Mouse (Mus musculus) gastrocnemius, postnatal 10 days (tissue): ENCODE results near the gene Nr5a2. TPM values are rescaled to one million over a fixed set of nuclear protein-coding genes. Genes with fewer than 3 reads are reported as not detected.

Experiments
- DNase-seq: peaks from one replicate; pipeline ENCODE4 v3.0.0; 2021; ENCODE audit warnings: mixed read lengths
- long read RNA-seq, 2 experiments: library from polyadenylated mRNA; stranded (forward); transcript quantifications; one replicate each; pipeline ENCODE4 v2.0.0; 2021
- total RNA-seq, 2 experiments: library from RNA; stranded (reverse); gene quantifications; 2 replicates each; pipeline ENCODE4 v1.2.3; 2021

Gene Nr5a2
- 1 to 10 TPM; 2.3 to 4.3 TPM for total RNA-seq
- long read RNA-seq, experiment 1: 0 reads
- long read RNA-seq, experiment 2: 0 reads

- DNase-seq: no peak
Measured at GRCm38 (mm10) chr1:136960428-136961012, at the start of gene Nr5a2. TSS of gene Nr5a2 (minus strand) at chr1:136960448.

GRCm38 (mm10) chr1:137008726-137009239, 48.5 kb upstream of the Nr5a2 start:
- DNase-seq: no peak

- no peak for DNase-seq
Measured at GRCm38 (mm10) chr1:137003816-137004215, 43.6 kb upstream of the Nr5a2 start.

GRCm38 (mm10) chr1:137003144-137003543, 42.9 kb upstream of the Nr5a2 start:
- DNase-seq: no peak

GRCm38 (mm10) chr1:136991762-136992352, 31.6 kb upstream of the Nr5a2 start:
- DNase-seq: no peak

- no peak for DNase-seq
Measured at GRCm38 (mm10) chr1:136980253-136980893, 20.1 kb upstream of the Nr5a2 start.

GRCm38 (mm10) chr1:136977867-136978266, 17.6 kb upstream of the Nr5a2 start:
- no peak for DNase-seq

- no peak for DNase-seq
Measured at GRCm38 (mm10) chr1:136974040-136974439, 13.8 kb upstream of the Nr5a2 start.

- DNase-seq: no peak
Measured at GRCm38 (mm10) chr1:136973016-136973415, 12.8 kb upstream of the Nr5a2 start.

- no peak for DNase-seq
Measured at GRCm38 (mm10) chr1:136970995-136971394, 10.7 kb upstream of the Nr5a2 start.

GRCm38 (mm10) chr1:136966728-136967386, 6.6 kb upstream of the Nr5a2 start:
- DNase-seq: no peak

GRCm38 (mm10) chr1:136959491-136959890, 757 bp downstream of the Nr5a2 start:
- DNase-seq: no peak

GRCm38 (mm10) chr1:136958666-136959065, 1.6 kb downstream of the Nr5a2 start:
- DNase-seq: no peak

GRCm38 (mm10) chr1:136958185-136958584, 2.1 kb downstream of the Nr5a2 start:
- no peak for DNase-seq

GRCm38 (mm10) chr1:136957696-136958095, 2.6 kb downstream of the Nr5a2 start:
- DNase-seq: no peak

GRCm38 (mm10) chr1:136954108-136954494, 6.1 kb downstream of the Nr5a2 start:
- no peak for DNase-seq

- DNase-seq: no peak
Measured at GRCm38 (mm10) chr1:136953444-136954107, 6.7 kb downstream of the Nr5a2 start.

- no peak for DNase-seq
Measured at GRCm38 (mm10) chr1:136952609-136953311, 7.5 kb downstream of the Nr5a2 start.

- no peak for DNase-seq
Measured at GRCm38 (mm10) chr1:136951946-136952531, 8.2 kb downstream of the Nr5a2 start.

- DNase-seq: no peak
Measured at GRCm38 (mm10) chr1:136951155-136951650, 9.0 kb downstream of the Nr5a2 start.

GRCm38 (mm10) chr1:136949323-136949741, 10.9 kb downstream of the Nr5a2 start:
- DNase-seq: no peak
